Mouse (Mus musculus) kidney, adult 2 months (tissue): ENCODE measurements around the gene Dynlrb1.

Experiments used
- CTCF ChIP-seq: fragments of 200-500 bp; conservative IDR thresholded peaks from 2 replicates; pipeline ENCODE4 v1.5.1; 2011; ENCODE audit warnings: low read depth, mild to moderate bottlenecking, control low read depth, low read length, moderate library complexity, mixed read lengths; ENCODE audit not compliant: insufficient read depth, insufficient read length
- POLR2A ChIP-seq: fragments of 200-500 bp; IDR thresholded peaks from one replicate; pipeline ENCODE4 v1.6.1; 2011; ENCODE audit warnings: low read depth, low read length, control low read depth

GRCm38 (mm10) chr2:155224721-155225120, 11.6 kb upstream of the Dynlrb1 start:
- TF ChIP-seq POLR2A (no peak), CTCF (no peak)
